Mouse (Mus musculus): ENCODE measurements at regions not wholly inside any gene's neighbourhood (a gene's known extent, or its start where the extent isn't known, plus 50 kb on each side); places are given as distances from the start of the nearest gene placed in this dataset.

GRCm38 (mm10) chr1:120795245-120795644 is 193.0 kb downstream of the En1 start:
- TF ChIP-seq FLI1 (IDR thresholded peaks at IDR 0.05; ENCODE audit: low read length) (no peak), GATA1 (IDR thresholded peaks at IDR 0.05; ENCODE audit: borderline replicate concordance, low read length) (no peak)
- H3K4me3 ChIP-seq (replicated peaks): no peak overlapping the region
- no peaks in the 10 kb centered on the region for H3K27me3 ChIP-seq (replicated peaks)
- H3K36me3 ChIP-seq (replicated peaks; ENCODE audit: low read length): no peaks in the 10 kb centered on the region
- H3K4me1 ChIP-seq: no peaks in the 10 kb centered on the region
- H3K9me3 ChIP-seq: peaks cover 17% of the 10 kb centered on the region; the same call in 1 of the 2 replicates

DNA sequence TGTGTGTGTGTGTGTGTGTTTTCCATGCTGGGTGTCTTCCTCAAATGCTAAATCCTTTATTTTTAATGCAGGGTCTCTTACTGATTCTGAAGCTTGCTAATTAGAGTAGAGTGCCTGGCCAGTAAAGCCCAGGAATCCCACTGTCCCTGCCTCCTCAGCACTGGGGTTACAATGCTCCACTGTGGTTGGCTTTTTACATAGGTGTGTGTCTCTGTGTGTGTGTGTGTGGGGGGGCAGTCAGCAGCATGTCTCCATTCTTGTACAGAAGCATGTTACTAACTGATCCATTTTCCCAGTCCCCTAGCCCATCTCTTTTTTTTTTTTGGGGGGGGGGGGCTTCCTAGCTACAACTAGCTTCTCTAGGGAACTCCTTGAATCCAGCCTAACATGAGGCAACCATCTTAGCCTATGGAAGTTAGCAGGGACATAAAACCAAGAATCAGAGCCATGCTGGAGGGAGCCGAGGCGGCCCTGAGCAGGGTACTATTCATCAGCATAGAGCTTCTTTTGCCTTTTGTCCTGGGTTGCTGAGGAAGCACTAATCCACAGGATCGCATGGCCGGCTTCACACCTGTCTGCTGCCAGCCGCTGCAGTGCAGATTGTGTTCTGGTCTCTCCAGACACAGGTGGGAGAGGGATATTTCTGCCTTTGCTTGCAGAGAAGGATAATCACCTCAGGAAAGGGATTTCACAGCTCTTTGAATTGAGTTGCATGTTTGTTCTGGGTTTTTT is 199.2 kb downstream of the En1 start:
- no peaks in the 10 kb centered on the region for H3K36me3 ChIP-seq (replicated peaks; ENCODE audit: low read length)
- TF ChIP-seq GATA1 (IDR thresholded peaks at IDR 0.05; ENCODE audit: borderline replicate concordance, low read length) (no peak), FLI1 (IDR thresholded peaks at IDR 0.05; ENCODE audit: low read length) (no peak)
- H3K9me3 ChIP-seq: peaks cover 10% of the 10 kb centered on the region
- no peaks in the 10 kb centered on the region for H3K4me1 ChIP-seq
- H3K4me3 ChIP-seq (replicated peaks): no peak overlapping the region
- no peaks in the 10 kb centered on the region for H3K27me3 ChIP-seq (replicated peaks)

DNA sequence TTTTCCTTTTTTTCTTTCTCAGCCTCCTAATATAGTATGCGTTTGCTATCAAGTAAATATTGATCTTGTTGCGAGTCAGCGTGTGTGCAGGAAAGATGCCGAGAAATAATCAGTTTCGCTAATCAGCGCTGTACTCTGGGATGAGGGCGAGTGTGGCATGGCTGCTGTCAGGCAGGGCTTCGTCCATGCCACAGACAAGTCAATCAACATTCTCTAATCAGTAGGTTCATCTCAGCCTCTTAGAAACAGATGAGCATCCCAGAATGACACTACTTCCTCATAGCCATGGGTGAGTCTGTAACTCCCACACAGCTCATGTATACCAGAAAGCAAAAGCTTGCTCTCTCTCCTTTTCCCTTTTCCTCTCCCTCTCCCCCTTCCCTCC is 199.8 kb downstream of the En1 start:
- H3K36me3 ChIP-seq (replicated peaks; ENCODE audit: low read length): no peaks in the 10 kb centered on the region
- no peak overlapping the region for H3K4me3 ChIP-seq (replicated peaks)
- H3K4me1 ChIP-seq: no peaks in the 10 kb centered on the region
- no peaks in the 10 kb centered on the region for H3K27me3 ChIP-seq (replicated peaks)
- peaks cover 7% of the 10 kb centered on the region for H3K9me3 ChIP-seq
- TF ChIP-seq FLI1 (IDR thresholded peaks at IDR 0.05; ENCODE audit: low read length): no peak
- TF ChIP-seq GATA1 (IDR thresholded peaks at IDR 0.05; ENCODE audit: borderline replicate concordance, low read length): no peak

DNA sequence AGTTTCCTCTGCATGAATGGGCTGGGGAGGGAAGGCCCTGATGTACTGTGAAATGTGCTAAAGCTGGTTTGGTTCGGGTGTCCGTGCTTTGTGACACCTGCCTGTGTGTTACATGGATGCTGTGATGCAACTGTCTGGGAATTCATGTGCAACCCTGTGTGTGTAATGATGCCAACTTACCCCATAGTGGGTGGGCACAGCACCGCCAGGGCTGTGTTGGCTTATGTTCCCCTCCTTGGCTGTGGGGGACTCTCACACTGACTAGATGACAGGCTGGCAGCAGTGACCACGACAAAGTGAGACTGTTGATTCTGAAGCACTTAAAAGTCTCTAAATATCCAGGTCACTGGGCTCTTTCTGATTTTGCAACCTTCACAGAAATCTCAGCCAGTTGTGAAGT is 212.2 kb downstream of the En1 start:
- H3K4me1 ChIP-seq: no peaks in the 10 kb centered on the region
- no peak for TF ChIP-seq FLI1 (IDR thresholded peaks at IDR 0.05; ENCODE audit: low read length)
- no peak for TF ChIP-seq GATA1 (IDR thresholded peaks at IDR 0.05; ENCODE audit: borderline replicate concordance, low read length)
- H3K9me3 ChIP-seq: peaks cover 19% of the 10 kb centered on the region
- H3K27me3 ChIP-seq (replicated peaks): no peaks in the 10 kb centered on the region
- no peaks in the 10 kb centered on the region for H3K36me3 ChIP-seq (replicated peaks; ENCODE audit: low read length)
- H3K4me3 ChIP-seq (replicated peaks): no peak overlapping the region

DNA sequence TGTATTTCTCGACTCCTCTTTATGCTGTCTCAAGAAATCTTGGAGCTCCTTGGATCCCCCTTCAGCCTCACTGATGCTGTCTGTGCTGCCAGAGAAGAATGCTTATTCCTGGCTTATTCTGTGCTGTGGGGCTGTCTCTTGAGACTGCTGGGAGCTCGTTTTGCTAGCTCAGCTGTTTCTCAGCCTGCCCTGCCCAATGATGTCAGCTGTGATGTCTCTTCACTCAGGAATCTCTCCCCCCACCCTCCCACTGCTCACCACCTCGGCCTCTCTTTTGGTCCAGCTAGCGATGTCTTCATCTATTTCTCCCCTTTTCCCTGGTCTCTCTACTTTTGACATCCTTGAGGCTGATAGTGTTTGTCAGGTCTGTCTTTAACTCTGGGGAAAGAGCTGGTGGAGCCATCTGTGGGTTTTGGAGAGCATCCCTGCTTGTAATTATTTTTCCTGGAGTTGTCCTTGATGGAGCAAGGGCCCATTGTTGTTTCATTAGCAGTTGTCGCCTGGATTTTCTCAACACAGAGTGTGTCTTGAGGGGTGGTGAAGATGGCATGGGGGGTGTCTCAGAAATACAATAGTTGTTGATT is 214.1 kb downstream of the En1 start:
- no peaks in the 10 kb centered on the region for H3K36me3 ChIP-seq (replicated peaks; ENCODE audit: low read length)
- H3K4me3 ChIP-seq (replicated peaks): no peak overlapping the region
- H3K9me3 ChIP-seq: peaks cover 15% of the 10 kb centered on the region; the same call in 1 of the 2 replicates
- TF ChIP-seq FLI1 (IDR thresholded peaks at IDR 0.05; ENCODE audit: low read length) (no peak), GATA1 (IDR thresholded peaks at IDR 0.05; ENCODE audit: borderline replicate concordance, low read length) (no peak)
- H3K4me1 ChIP-seq: no peaks in the 10 kb centered on the region
- H3K27me3 ChIP-seq (replicated peaks): no peaks in the 10 kb centered on the region

DNA sequence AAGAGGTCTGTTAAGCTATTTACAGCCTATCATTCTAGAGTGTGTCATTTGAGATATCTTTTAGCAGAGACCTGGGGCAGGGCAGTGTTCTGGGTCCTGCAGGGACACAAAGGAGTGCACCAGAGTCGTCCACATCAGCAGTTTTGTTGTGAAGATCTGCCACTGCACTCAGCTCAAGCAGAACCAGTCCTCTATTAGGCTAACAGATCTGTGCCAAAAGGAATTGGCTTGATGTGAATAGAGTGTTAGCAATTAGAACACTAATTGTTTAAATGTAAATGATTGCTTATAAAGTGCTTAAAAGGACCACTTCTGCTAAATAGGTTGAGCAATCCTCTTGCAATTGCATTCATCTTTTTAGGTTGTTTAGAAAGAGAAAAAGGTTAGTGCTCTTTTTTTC is 215.3 kb downstream of the En1 start:
- H3K4me1 ChIP-seq: no peaks in the 10 kb centered on the region
- peaks cover 15% of the 10 kb centered on the region; the same call in 1 of the 2 replicates for H3K9me3 ChIP-seq
- H3K4me3 ChIP-seq (replicated peaks): no peak overlapping the region
- no peak for TF ChIP-seq GATA1 (IDR thresholded peaks at IDR 0.05; ENCODE audit: borderline replicate concordance, low read length)
- TF ChIP-seq FLI1 (IDR thresholded peaks at IDR 0.05; ENCODE audit: low read length): no peak
- H3K27me3 ChIP-seq (replicated peaks): no peaks in the 10 kb centered on the region
- H3K36me3 ChIP-seq (replicated peaks; ENCODE audit: low read length): no peaks in the 10 kb centered on the region

DNA sequence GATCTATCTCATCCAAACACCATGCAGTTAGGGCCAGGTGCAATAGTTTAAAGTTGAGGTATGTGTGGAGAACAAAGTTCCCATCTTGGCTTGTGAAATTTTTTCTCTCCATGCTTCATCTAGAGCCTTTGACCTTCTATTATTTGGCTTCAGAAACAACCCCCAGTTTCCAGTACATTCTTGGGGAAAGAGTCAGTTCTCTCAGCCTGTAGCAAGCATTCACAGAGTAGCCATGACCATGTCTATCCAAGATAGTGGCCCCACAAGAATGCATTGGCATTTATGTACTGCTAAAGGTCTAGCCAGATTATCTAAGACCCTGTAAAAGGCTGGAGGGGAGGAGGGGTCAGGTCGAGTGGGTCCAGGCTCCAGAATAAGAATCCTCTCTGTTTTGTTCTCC is 229.8 kb downstream of the En1 start:
- peaks cover 13% of the 10 kb centered on the region for H3K9me3 ChIP-seq
- no peaks in the 10 kb centered on the region for H3K36me3 ChIP-seq (replicated peaks; ENCODE audit: low read length)
- no peaks in the 10 kb centered on the region for H3K27me3 ChIP-seq (replicated peaks)
- H3K4me3 ChIP-seq (replicated peaks): no peak overlapping the region
- no peaks in the 10 kb centered on the region for H3K4me1 ChIP-seq
- no peak for TF ChIP-seq GATA1 (IDR thresholded peaks at IDR 0.05; ENCODE audit: borderline replicate concordance, low read length)
- TF ChIP-seq FLI1 (IDR thresholded peaks at IDR 0.05; ENCODE audit: low read length): no peak

DNA sequence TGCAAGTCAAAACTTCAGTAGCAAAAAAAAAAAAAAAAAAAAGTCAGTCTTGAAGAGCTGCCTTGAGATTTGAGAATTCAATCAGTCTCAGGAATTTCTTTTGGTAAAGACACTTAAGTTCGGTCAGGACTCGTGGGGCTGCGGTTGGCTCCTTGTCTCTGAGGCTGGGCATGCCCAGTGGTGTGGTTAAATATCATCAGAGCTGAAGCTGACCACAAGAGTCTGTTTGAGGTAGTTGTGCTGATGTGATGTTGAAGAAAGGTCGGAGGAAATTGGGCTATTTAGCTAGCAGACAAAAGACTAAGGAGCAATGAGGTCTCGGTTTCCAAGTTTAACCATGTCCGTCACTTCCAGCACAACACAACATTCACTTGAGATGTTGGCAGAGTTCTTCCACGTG is 240.4 kb downstream of the En1 start:
- Histone ChIP-seq H3K4me3 (replicated peaks) (no peak overlapping the region), H3K27me3 (replicated peaks) (no peaks in the 10 kb centered on the region), H3K4me1 (no peaks in the 10 kb centered on the region), H3K36me3 (replicated peaks; ENCODE audit: low read length) (no peaks in the 10 kb centered on the region), H3K9me3 (0 out of 2 replicates have a peak, but pooled peaks cover 5% of the 10 kb centered on the region)
- TF ChIP-seq GATA1 (IDR thresholded peaks at IDR 0.05; ENCODE audit: borderline replicate concordance, low read length) (no peak), FLI1 (IDR thresholded peaks at IDR 0.05; ENCODE audit: low read length) (no peak)

- Histone ChIP-seq H3K4me1 (no peaks in the 10 kb centered on the region), H3K27me3 (replicated peaks) (no peaks in the 10 kb centered on the region), H3K36me3 (replicated peaks; ENCODE audit: low read length) (no peaks in the 10 kb centered on the region), H3K4me3 (replicated peaks) (no peak overlapping the region), H3K9me3 (peaks cover 13% of the 10 kb centered on the region; the same call in 1 of the 2 replicates)
- TF ChIP-seq FLI1 (IDR thresholded peaks at IDR 0.05; ENCODE audit: low read length) (no peak), GATA1 (IDR thresholded peaks at IDR 0.05; ENCODE audit: borderline replicate concordance, low read length) (no peak)
Observed at GRCm38 (mm10) chr1:120846146-120846545, 243.9 kb downstream of the En1 start.

DNA sequence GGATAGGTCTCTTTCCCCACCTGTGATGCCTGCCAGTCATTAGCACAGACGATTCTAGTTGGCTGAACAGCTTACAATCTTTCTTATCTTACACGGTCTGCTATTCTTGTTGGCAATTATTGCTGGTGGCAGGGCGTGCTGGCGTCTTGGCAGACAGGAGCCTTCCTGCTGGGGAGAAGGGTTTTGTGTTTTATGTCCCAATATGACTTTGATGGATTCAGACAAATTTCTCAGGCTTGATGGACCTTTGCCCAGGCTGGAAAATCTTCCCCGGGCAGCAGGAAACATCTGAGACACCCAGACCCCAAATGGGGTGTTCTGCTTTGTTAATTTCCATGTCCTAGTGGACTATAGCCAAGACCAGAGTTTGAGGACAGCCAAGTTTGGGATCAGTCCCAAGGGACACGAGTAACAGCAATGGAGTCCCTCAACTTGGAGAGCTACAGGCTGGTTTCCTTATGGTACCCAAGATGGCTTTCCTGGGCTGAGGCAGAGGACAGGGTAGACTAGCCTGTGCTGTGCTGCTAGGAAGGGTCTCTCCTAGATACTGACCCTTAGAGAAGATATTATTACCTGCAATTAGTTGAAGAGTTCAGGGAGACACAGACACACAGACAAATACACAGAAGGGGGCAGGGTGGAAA is 249.8 kb downstream of the En1 start:
- Histone ChIP-seq H3K4me1 (no peaks in the 10 kb centered on the region), H3K4me3 (replicated peaks) (no peak overlapping the region), H3K9me3 (peaks cover 16% of the 10 kb centered on the region; the same call in 1 of the 2 replicates), H3K27me3 (replicated peaks) (no peaks in the 10 kb centered on the region), H3K36me3 (replicated peaks; ENCODE audit: low read length) (no peaks in the 10 kb centered on the region)
- TF ChIP-seq GATA1 (IDR thresholded peaks at IDR 0.05; ENCODE audit: borderline replicate concordance, low read length) (no peak), FLI1 (IDR thresholded peaks at IDR 0.05; ENCODE audit: low read length) (no peak)
